Mouse (Mus musculus): ENCODE data around the gene Tm6sf1. TPM values are rescaled to one million over a fixed set of nuclear protein-coding genes. Genes with fewer than 3 reads are reported as not detected.

Gene Tm6sf1
- polyA plus RNA-seq, 1 experiment from 2014 or later: 11.1 TPM

GRCm38 (mm10) chr7:81867231-81867930 lies 8.6 kb downstream of the Tm6sf1 start:
- H3K9me3 ChIP-seq: no peaks in the 10 kb centered on the region
- 83% methylated on average over 9 of the region's 9 CpGs for WGBS
- no peak overlapping the region for H3K27ac ChIP-seq
- no peaks in the 10 kb centered on the region for H3K36me3 ChIP-seq
- no peak overlapping the region for H3K4me3 ChIP-seq (replicated peaks)
- H3K4me1 ChIP-seq: no peaks in the 10 kb centered on the region
- H3K4me2 ChIP-seq: no peak overlapping the region
- 0 out of 2 replicates have a peak, but pooled peaks cover 1% of the 10 kb centered on the region for H3K27me3 ChIP-seq (replicated peaks)
- no peak overlapping the region for H3K9ac ChIP-seq
- ATAC-seq (ENCODE audit: insufficient read depth, low FRiP score, low read depth): no peak

GRCm38 (mm10) chr7:81868158-81868557 lies 9.4 kb downstream of the Tm6sf1 start:
- Histone ChIP-seq H3K4me3 (replicated peaks) (no peak overlapping the region), H3K9me3 (no peaks in the 10 kb centered on the region), H3K27ac (no peak overlapping the region), H3K27me3 (replicated peaks) (no peaks in the 10 kb centered on the region), H3K4me1 (no peaks in the 10 kb centered on the region; the same call in 1 of the 2 replicates), H3K36me3 (no peaks in the 10 kb centered on the region), H3K9ac (no peak overlapping the region), H3K4me2 (no peak overlapping the region)
- 32% methylated on average over 6 of the region's 6 CpGs for WGBS
- peak; percentile 77; the same call in 1 of the 2 replicates for ATAC-seq (ENCODE audit: insufficient read depth, low FRiP score, low read depth)

GRCm38 (mm10) chr7:81872493-81873013 lies 13.8 kb downstream of the Tm6sf1 start:
- no peaks in the 10 kb centered on the region; the same call in 1 of the 2 replicates for H3K4me1 ChIP-seq
- H3K27me3 ChIP-seq (replicated peaks): no peaks in the 10 kb centered on the region
- H3K36me3 ChIP-seq: no peaks in the 10 kb centered on the region
- WGBS: 34% methylated on average over 13 of the region's 13 CpGs
- no peaks in the 10 kb centered on the region for H3K9me3 ChIP-seq
- no peak overlapping the region; the same call in 1 of the 2 replicates for H3K27ac ChIP-seq
- H3K4me2 ChIP-seq: no peak overlapping the region
- H3K9ac ChIP-seq: no peak overlapping the region
- no peak overlapping the region for H3K4me3 ChIP-seq (replicated peaks)
- peak; percentile 59 for ATAC-seq (ENCODE audit: insufficient read depth, low FRiP score, low read depth)

- WGBS: 20% methylated on average over 1 of the region's 1 CpGs
- ATAC-seq (ENCODE audit: insufficient read depth, low FRiP score, low read depth): no peak
These were observed 15.0 kb downstream of the Tm6sf1 start for GRCm38 (mm10) chr7:81873807-81874206.

GRCm38 (mm10) chr7:81874636-81875035 lies 15.8 kb downstream of the Tm6sf1 start:
- ATAC-seq (ENCODE audit: insufficient read depth, low FRiP score, low read depth): no peak
- WGBS: 74% methylated on average over 6 of the region's 6 CpGs

More at GRCm38 (mm10) chr7:81873807-81874206, 15.0 kb downstream of the Tm6sf1 start:
- no peak overlapping the region for H3K4me3 ChIP-seq (replicated peaks)
- H3K9me3 ChIP-seq: no peaks in the 10 kb centered on the region
- H3K27ac ChIP-seq: no peak overlapping the region
- H3K36me3 ChIP-seq: no peaks in the 10 kb centered on the region
- no peaks in the 10 kb centered on the region for H3K27me3 ChIP-seq (replicated peaks)
- no peak overlapping the region for H3K9ac ChIP-seq
- H3K4me1 ChIP-seq: no peaks in the 10 kb centered on the region; the same call in 1 of the 2 replicates
- no peak overlapping the region for H3K4me2 ChIP-seq

GRCm38 (mm10) chr7:81875372-81875771 lies 16.6 kb downstream of the Tm6sf1 start:
- ATAC-seq (ENCODE audit: insufficient read depth, low FRiP score, low read depth): no peak
- H3K4me1 ChIP-seq: no peaks in the 10 kb centered on the region; the same call in 1 of the 2 replicates
- H3K9me3 ChIP-seq: no peaks in the 10 kb centered on the region
- H3K27me3 ChIP-seq (replicated peaks): no peaks in the 10 kb centered on the region
- 52% methylated on average over 9 of the region's 9 CpGs for WGBS
- no peak overlapping the region for H3K4me3 ChIP-seq (replicated peaks)
- H3K27ac ChIP-seq: no peak overlapping the region
- H3K9ac ChIP-seq: no peak overlapping the region
- H3K36me3 ChIP-seq: no peaks in the 10 kb centered on the region
- no peak overlapping the region for H3K4me2 ChIP-seq

More at GRCm38 (mm10) chr7:81874636-81875035, 15.8 kb downstream of the Tm6sf1 start:
- Histone ChIP-seq H3K4me2 (no peak overlapping the region), H3K9me3 (no peaks in the 10 kb centered on the region), H3K9ac (no peak overlapping the region), H3K27ac (no peak overlapping the region), H3K4me1 (no peaks in the 10 kb centered on the region; the same call in 1 of the 2 replicates), H3K27me3 (replicated peaks) (no peaks in the 10 kb centered on the region), H3K4me3 (replicated peaks) (no peak overlapping the region), H3K36me3 (no peaks in the 10 kb centered on the region)

- Histone ChIP-seq H3K4me2 (no peak overlapping the region), H3K4me1 (no peaks in the 10 kb centered on the region), H3K4me3 (replicated peaks) (no peak overlapping the region), H3K36me3 (no peaks in the 10 kb centered on the region), H3K27ac (no peak overlapping the region), H3K9me3 (no peaks in the 10 kb centered on the region), H3K27me3 (replicated peaks) (no peaks in the 10 kb centered on the region), H3K9ac (no peak overlapping the region)
- no peak for ATAC-seq (ENCODE audit: insufficient read depth, low FRiP score, low read depth)
- WGBS: 83% methylated on average over 5 of the region's 5 CpGs
These were observed 21.5 kb downstream of the Tm6sf1 start for GRCm38 (mm10) chr7:81880286-81880685.

- WGBS: 82% methylated on average over 4 of the region's 4 CpGs
- Histone ChIP-seq H3K4me2 (no peak overlapping the region), H3K4me3 (replicated peaks) (no peak overlapping the region), H3K4me1 (no peaks in the 10 kb centered on the region), H3K36me3 (no peaks in the 10 kb centered on the region), H3K9ac (no peak overlapping the region), H3K9me3 (no peaks in the 10 kb centered on the region), H3K27ac (no peak overlapping the region), H3K27me3 (replicated peaks) (no peaks in the 10 kb centered on the region)
- ATAC-seq (ENCODE audit: insufficient read depth, low FRiP score, low read depth): no peak
These were observed 22.0 kb downstream of the Tm6sf1 start for GRCm38 (mm10) chr7:81880797-81881196.

- 70% methylated on average over 3 of the region's 3 CpGs for WGBS
- H3K27ac ChIP-seq: no peak overlapping the region
- H3K36me3 ChIP-seq: no peaks in the 10 kb centered on the region
- H3K9me3 ChIP-seq: no peaks in the 10 kb centered on the region
- H3K4me2 ChIP-seq: no peak overlapping the region
- H3K4me3 ChIP-seq (replicated peaks): no peak overlapping the region
- no peaks in the 10 kb centered on the region for H3K4me1 ChIP-seq
- H3K9ac ChIP-seq: no peak overlapping the region
- no peak for ATAC-seq (ENCODE audit: insufficient read depth, low FRiP score, low read depth)
- no peaks in the 10 kb centered on the region for H3K27me3 ChIP-seq (replicated peaks)
These were observed 22.8 kb downstream of the Tm6sf1 start for GRCm38 (mm10) chr7:81881600-81881999.

- no peak overlapping the region for H3K9ac ChIP-seq
- no peaks in the 10 kb centered on the region for H3K27me3 ChIP-seq (replicated peaks)
- H3K9me3 ChIP-seq: no peaks in the 10 kb centered on the region
- H3K4me1 ChIP-seq: no peaks in the 10 kb centered on the region
- WGBS: 85% methylated on average over 4 of the region's 4 CpGs
- no peak for ATAC-seq (ENCODE audit: insufficient read depth, low FRiP score, low read depth)
- H3K4me2 ChIP-seq: no peak overlapping the region
- H3K4me3 ChIP-seq (replicated peaks): no peak overlapping the region
- no peak overlapping the region for H3K27ac ChIP-seq
- no peaks in the 10 kb centered on the region for H3K36me3 ChIP-seq
These were observed 26.3 kb downstream of the Tm6sf1 start for GRCm38 (mm10) chr7:81885128-81885527.

- Histone ChIP-seq H3K27ac (no peak overlapping the region), H3K9ac (no peak overlapping the region), H3K9me3 (no peaks in the 10 kb centered on the region), H3K4me1 (no peaks in the 10 kb centered on the region), H3K36me3 (no peaks in the 10 kb centered on the region), H3K4me2 (no peak overlapping the region), H3K4me3 (replicated peaks) (no peak overlapping the region), H3K27me3 (replicated peaks) (no peaks in the 10 kb centered on the region)
- ATAC-seq (ENCODE audit: insufficient read depth, low FRiP score, low read depth): no peak
- WGBS: 60% methylated on average over 11 of the region's 11 CpGs
These were observed 40.6 kb downstream of the Tm6sf1 start for GRCm38 (mm10) chr7:81899361-81899760.

- 51% methylated on average over 4 of the region's 4 CpGs for WGBS
- ATAC-seq (ENCODE audit: insufficient read depth, low FRiP score, low read depth): no peak
- no peaks in the 10 kb centered on the region for H3K4me1 ChIP-seq
- H3K9me3 ChIP-seq: no peaks in the 10 kb centered on the region
- H3K36me3 ChIP-seq: no peaks in the 10 kb centered on the region
- no peak overlapping the region for H3K4me3 ChIP-seq (replicated peaks)
- no peak overlapping the region for H3K4me2 ChIP-seq
- no peaks in the 10 kb centered on the region for H3K27me3 ChIP-seq (replicated peaks)
- H3K27ac ChIP-seq: no peak overlapping the region
- H3K9ac ChIP-seq: no peak overlapping the region
These were observed 45.3 kb downstream of the Tm6sf1 start for GRCm38 (mm10) chr7:81904094-81904493.

Data from stomach, embryonic 15.5 days (tissue).